Mouse (Mus musculus) ES-Bruce4 (cell line): ENCODE results near the gene Greb1.

Experiments
- CTCF ChIP-seq: IDR thresholded peaks from one replicate; pipeline ENCODE4 v1.8.1; 2011; ENCODE audit warnings: low read depth, low read length
- EP300 ChIP-seq: IDR thresholded peaks from 2 replicates; pipeline ENCODE4 v1.6.1; 2011; ENCODE audit warnings: low read depth, low read length; ENCODE audit not compliant: insufficient read depth

- TF ChIP-seq CTCF (no peak), EP300 (no peak)
These were observed 11.5 kb downstream of the Greb1 start for GRCm38 (mm10) chr12:16789199-16789598.
